ENCODE assay signal across 13 mouse cellular contexts in the genomic region with DNA sequence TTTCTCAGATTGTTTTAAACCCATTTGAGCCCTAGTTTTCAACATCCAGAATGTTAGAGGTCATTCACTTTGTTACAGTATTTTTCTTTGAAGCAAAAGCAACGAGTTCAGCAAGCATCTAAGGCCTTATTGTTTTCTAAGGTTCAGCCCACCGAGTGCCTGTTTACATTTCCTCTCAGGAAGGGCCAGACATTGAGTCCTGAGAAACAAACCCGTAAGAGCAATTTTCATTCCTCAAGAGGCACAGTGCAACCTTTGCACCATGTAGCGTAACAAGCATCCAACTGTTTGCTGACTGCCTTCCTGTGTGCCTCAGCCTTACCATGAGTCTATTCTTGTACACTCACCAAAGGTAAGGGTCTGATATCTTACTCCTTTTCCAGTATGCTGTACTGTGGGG. TPM values are rescaled to one million over a fixed set of nuclear protein-coding genes. Genes with fewer than 3 reads are reported as not detected.
DNase-seq lines count a peak whose midpoint lies in the region; ATAC-seq and TF ChIP-seq lines count a peak whose summit lies in the region.
"Had no signal": no experiment of that assay in that cellular context is flagged by ENCODE, and none has a peak within 500 bp of the region (broad histone marks: within the 10 kb centered on the region; RNA-seq: fewer than 3 reads in every experiment).

A gene (plus strand): TSS at position 301 of the 400 bp plus-strand sequence.

- H3K4me2 ChIP-seq in forebrain, embryonic 16.5 days (ENCODE audit: low read length), result no peak within 1 kb of the TSS
- H3K4me2 ChIP-seq in midbrain, postnatal 0 days (ENCODE audit: low read depth, low read length, poor library complexity, severe bottlenecking), result no peak within 1 kb of the TSS
- no peak within 1 kb of the TSS for H3K4me2 ChIP-seq in intestine, postnatal 0 days (replicated peaks; ENCODE audit: low read depth)

- no peak for DNase-seq in left cerebral cortex, adult 18-20 months (ENCODE audit: low spot score in 2 of 2)
- DNase-seq in left cerebral cortex, adult 11 months (ENCODE audit: low spot score), result no peak
- DNase-seq in layer of hippocampus, postnatal 36 days, result no peak
- DNase-seq in midbrain, postnatal 0 days (ENCODE audit: low spot score), result no peak
- DNase-seq in right cerebral cortex, postnatal 25 days, result no peak
- DNase-seq: adrenal gland, adult 2 months; lung, adult 18-20 months had no signal

- H3K9ac ChIP-seq in forebrain, embryonic 16.5 days (replicated peaks; ENCODE audit: low read depth, low read length), result no peak within 1 kb of the TSS
- no peak within 1 kb of the TSS for H3K9ac ChIP-seq in midbrain, postnatal 0 days (replicated peaks; ENCODE audit: low read length, poor library complexity, severe bottlenecking)
- no peak within 1 kb of the TSS for H3K9ac ChIP-seq in intestine, postnatal 0 days (ENCODE audit: low read depth, low read length)

- H3K4me1 ChIP-seq in forebrain, embryonic 16.5 days (replicated peaks; ENCODE audit: control insufficient read depth, insufficient read depth, low read length), result peaks cover 2% of the 10 kb centered on the region; the same call in 1 of the 2 replicates
- no peaks in the 10 kb centered on the region for H3K4me1 ChIP-seq in midbrain, postnatal 0 days (ENCODE audit: insufficient read depth, low read length)
- H3K4me1 ChIP-seq in intestine, postnatal 0 days (replicated peaks; ENCODE audit: control insufficient read depth, insufficient read depth, low read length), result no peaks in the 10 kb centered on the region
- H3K4me1 ChIP-seq: limb, embryonic 10.5 days had no signal

- H3K27ac ChIP-seq in forebrain, embryonic 16.5 days (ENCODE audit: low read length), result no peak within 1 kb of the TSS
- no peak within 1 kb of the TSS for H3K27ac ChIP-seq in midbrain, postnatal 0 days (ENCODE audit: low read depth, low read length)
- H3K27ac ChIP-seq in intestine, postnatal 0 days (ENCODE audit: low read depth, low read length), result no peak within 1 kb of the TSS
- H3K27ac ChIP-seq: limb, embryonic 10.5 days had no signal

- no peak within 1 kb of the TSS for H3K4me3 ChIP-seq in forebrain, embryonic 16.5 days (replicated peaks; ENCODE audit: low read length)
- H3K4me3 ChIP-seq in midbrain, postnatal 0 days (ENCODE audit: low read depth, low read length), result no peak within 1 kb of the TSS
- no peak within 1 kb of the TSS for H3K4me3 ChIP-seq in intestine, postnatal 0 days (ENCODE audit: low read depth, low read length)
- H3K4me3 ChIP-seq: limb, embryonic 10.5 days had no signal

- no peaks in the 10 kb centered on the region for H3K9me3 ChIP-seq in forebrain, embryonic 16.5 days (ENCODE audit: control insufficient read depth, low read length)
- no peaks in the 10 kb centered on the region for H3K9me3 ChIP-seq in midbrain, postnatal 0 days (ENCODE audit: low read length)
- H3K9me3 ChIP-seq in intestine, postnatal 0 days (ENCODE audit: control insufficient read depth), result no peaks in the 10 kb centered on the region
- H3K9me3 ChIP-seq: limb, embryonic 10.5 days had no signal

- peaks cover 5% of the 10 kb centered on the region; the same call in 1 of the 2 replicates for H3K27me3 ChIP-seq in forebrain, embryonic 16.5 days (replicated peaks; ENCODE audit: control insufficient read depth, insufficient read depth, low read length)
- H3K27me3 ChIP-seq in midbrain, postnatal 0 days (ENCODE audit: insufficient read depth, low read length), result no peaks in the 10 kb centered on the region
- H3K27me3 ChIP-seq in intestine, postnatal 0 days (replicated peaks; ENCODE audit: control insufficient read depth, insufficient read depth, low read length), result 0 out of 2 replicates have a peak, but pooled peaks cover 4% of the 10 kb centered on the region

- no peaks in the 10 kb centered on the region for H3K36me3 ChIP-seq in forebrain, embryonic 16.5 days (ENCODE audit: control insufficient read depth, insufficient read depth)
- H3K36me3 ChIP-seq in midbrain, postnatal 0 days (ENCODE audit: insufficient read depth, low read length), result no peaks in the 10 kb centered on the region
- H3K36me3 ChIP-seq in intestine, postnatal 0 days (ENCODE audit: control insufficient read depth, insufficient read depth), result no peaks in the 10 kb centered on the region
- H3K36me3 ChIP-seq: limb, embryonic 10.5 days had no signal

- 63% methylated on average over 4 of the region's 4 CpGs for WGBS in forebrain, embryonic 16.5 days
- WGBS in midbrain, postnatal 0 days, result 72% methylated on average over 4 of the region's 4 CpGs
- WGBS in intestine, postnatal 0 days, result 29% methylated on average over 4 of the region's 4 CpGs

- TF ChIP-seq CTCF in midbrain, postnatal 0 days (IDR thresholded peaks at IDR 0.05), result no peak
- TF ChIP-seq CTCF in intestine, postnatal 0 days (IDR thresholded peaks at IDR 0.05; ENCODE audit: low read depth), result no peak

- no peak for ATAC-seq in forebrain, embryonic 16.5 days
- ATAC-seq in midbrain, postnatal 0 days (ENCODE audit: low FRiP score), result no peak
- ATAC-seq in erythroblast, adult 5-6 weeks (replicated peaks; ENCODE audit: low FRiP score, poor library complexity, severe bottlenecking), result no peak
- ATAC-seq in intestine, postnatal 0 days, result no peak
- ATAC-seq: intestine, embryonic 16.5 days had no signal

RNA-seq across cellular contexts. Expression of the gene that starts here (rescaled TPM):
- 100 to 1,000 TPM; 368 to 442 TPM for total RNA-seq in left cerebral cortex, adult 18-20 months (2021)
- 77.5 and 96.0 TPM in 2 replicates for polyA plus RNA-seq in forebrain, embryonic 16.5 days (2015; fragmentation: Nextera tagmentation; extraction: Ambion mirVana)
- 100 to 1,000 TPM; 346 to 377 TPM for total RNA-seq in layer of hippocampus, postnatal 36 days (2021)
- 154 and 181 TPM in 2 replicates for total RNA-seq in midbrain, postnatal 0 days (2014; rRNA removed)
- polyA plus RNA-seq in midbrain, postnatal 0 days (2015; fragmentation: Nextera tagmentation; extraction: Ambion mirVana), result 160 and 176 TPM in 2 replicates
- total RNA-seq in erythroblast, adult 5-6 weeks (2015; ENCODE audit: low replicate concordance), result not detected in 2 replicates
- not detected in 2 replicates for total RNA-seq in erythroblast, adult 5-6 weeks (2017; ENCODE audit: low replicate concordance)
- polyA plus RNA-seq in intestine, postnatal 0 days (2015; fragmentation: Nextera tagmentation; extraction: Ambion mirVana), result 0.12 TPM in 1 of 2 replicates, not detected in the other
- total RNA-seq: megakaryocyte-erythroid progenitor cell, adult 5-6 weeks had no signal

Comparison
In these comparisons a context has a peak if more than half of its experiments do, and no peak if none do; other contexts are left out.
1. RNA of the gene that starts here (total RNA-seq): 368 to 442 TPM in left cerebral cortex, adult 18-20 months, 346 to 377 TPM in layer of hippocampus, postnatal 36 days and 154 to 181 TPM in midbrain, postnatal 0 days; not detected in erythroblast, adult 5-6 weeks; every median in the first group is over 100 times any median in the second.
2. RNA of the gene that starts here (polyA plus RNA-seq): 160 to 176 TPM in midbrain, postnatal 0 days and 77.5 to 96.0 TPM in forebrain, embryonic 16.5 days; 0.12 TPM in intestine, postnatal 0 days; every median in the first group is over 10 times any median in the second.